In genomic region chr3:138760685-138761119, GRCm38 (mm10) we compare ENCODE assay signal across 9 mouse cellular contexts. TPM values are rescaled to one million over a fixed set of nuclear protein-coding genes. Genes with fewer than 3 reads are reported as not detected.
A peak's percentile ranks its signal among the peaks of the same experiment; 100 is the strongest.
DNase-seq lines count a peak whose midpoint lies in the region; ATAC-seq and TF ChIP-seq lines count a peak whose summit lies in the region.
"Had no signal": no experiment of that assay in that cellular context is flagged by ENCODE, and none has a peak within 500 bp of the region (broad histone marks: within the 10 kb centered on the region; RNA-seq: fewer than 3 reads in every experiment).

No protein-coding gene starts in this region.

- H3K27ac ChIP-seq in forebrain, embryonic 16.5 days (ENCODE audit: low read length) = 0 out of 2 replicates have a peak overlapping the region, but pooled peaks have one; percentile 6
- H3K27ac ChIP-seq in olfactory bulb, adult 2 months (ENCODE audit: insufficient read depth, low read depth, low read length) = peak overlapping the region; percentile 84
- H3K27ac ChIP-seq: neural tube, embryonic 12.5 days had no signal

- no peak overlapping the region for H3K4me3 ChIP-seq in forebrain, embryonic 16.5 days (replicated peaks; ENCODE audit: low read length)
- no peak overlapping the region for H3K4me3 ChIP-seq in olfactory bulb, adult 2 months (ENCODE audit: insufficient read depth, low read depth, low read length)
- H3K4me3 ChIP-seq: embryonic facial prominence, embryonic 12.5 days; neural tube, embryonic 12.5 days had no signal

- H3K36me3 ChIP-seq in forebrain, embryonic 16.5 days (ENCODE audit: control insufficient read depth, insufficient read depth) = no peaks in the 10 kb centered on the region
- H3K36me3 ChIP-seq: embryonic facial prominence, embryonic 12.5 days had no signal

- ATAC-seq in forebrain, embryonic 16.5 days = peak; percentile 59
- ATAC-seq in megakaryocyte, adult 5-6 weeks (ENCODE audit: poor library complexity, severe bottlenecking) = no peak

- H3K9ac ChIP-seq in forebrain, embryonic 16.5 days (replicated peaks; ENCODE audit: low read depth, low read length) = no peak overlapping the region
- H3K9ac ChIP-seq: embryonic facial prominence, embryonic 12.5 days; neural tube, embryonic 12.5 days had no signal

- no peaks in the 10 kb centered on the region for H3K27me3 ChIP-seq in forebrain, embryonic 16.5 days (replicated peaks; ENCODE audit: control insufficient read depth, insufficient read depth, low read length)
- H3K27me3 ChIP-seq: embryonic facial prominence, embryonic 12.5 days; neural tube, embryonic 12.5 days had no signal

- H3K4me2 ChIP-seq in forebrain, embryonic 16.5 days (ENCODE audit: low read length) = peak overlapping the region; percentile 26
- H3K4me2 ChIP-seq: embryonic facial prominence, embryonic 12.5 days; neural tube, embryonic 12.5 days had no signal

- H3K4me1 ChIP-seq in forebrain, embryonic 16.5 days (replicated peaks; ENCODE audit: control insufficient read depth, insufficient read depth, low read length) = peaks cover 25% of the 10 kb centered on the region
- H3K4me1 ChIP-seq in olfactory bulb, adult 2 months (ENCODE audit: control insufficient read depth, insufficient read depth, low read length) = peaks cover 26% of the 10 kb centered on the region

- H3K9me3 ChIP-seq in forebrain, embryonic 16.5 days (ENCODE audit: control insufficient read depth, low read length) = no peaks in the 10 kb centered on the region; the same call in 1 of the 2 replicates
- H3K9me3 ChIP-seq: embryonic facial prominence, embryonic 12.5 days; neural tube, embryonic 12.5 days had no signal

- intact Hi-C loops in left cerebral cortex, postnatal 4 days (cut with DNase I) = no loop called here

- peak; percentile 59 for DNase-seq in left cerebral cortex, postnatal 4 days
- DNase-seq in left cerebral cortex, adult 18-20 months (ENCODE audit: low spot score in 2 of 2) = no peak
- DNase-seq in cerebellum, adult 9-10 months = peak; percentile 86
- no peak for DNase-seq in ovary, postnatal 14 days (ENCODE audit: low spot score)

- no peak for TF ChIP-seq CTCF in olfactory bulb, adult 2 months (IDR thresholded peaks at IDR 0.05; ENCODE audit: insufficient read depth, low read depth, low read length)

- TF ChIP-seq POLR2A in olfactory bulb, adult 2 months (IDR thresholded peaks at IDR 0.05; ENCODE audit: insufficient read depth, low read depth, low read length) = no peak

- 19% methylated on average over 11 of the region's 11 CpGs for WGBS in forebrain, embryonic 16.5 days
- WGBS in olfactory bulb, adult 2 months = 50% methylated on average over 11 of the region's 11 CpGs

RNA-seq across cellular contexts. Expression of gene Tspan5, which starts 18.7 kb away (rescaled TPM):
- 100 to 1,000 TPM; 191 to 200 TPM for total RNA-seq in left cerebral cortex, postnatal 4 days (2021)
- 100 to 1,000 TPM; 256 to 284 TPM for total RNA-seq in left cerebral cortex, adult 18-20 months (2021)
- 98.7 and 113 TPM in 2 replicates for polyA plus RNA-seq in forebrain, embryonic 16.5 days (2015; fragmentation: Nextera tagmentation; extraction: Ambion mirVana)
- not detected in 2 replicates for polyA plus RNA-seq in olfactory bulb, adult 2 months (2012; ENCODE audit: insufficient read depth, insufficient read length, low replicate concordance, missing spikeins)
- total RNA-seq in megakaryocyte, adult 5-6 weeks (2015) = 24.4 TPM in 2 replicates
- total RNA-seq in megakaryocyte, adult 5-6 weeks (2017) = 30.8 and 39.0 TPM in 2 replicates

Comparison
In these comparisons a context has a peak if more than half of its experiments do, and no peak if none do; other contexts are left out.
1. DNase-seq: peak in left cerebral cortex, postnatal 4 days (single experiment) and cerebellum, adult 9-10 months (single experiment); none in left cerebral cortex, adult 18-20 months (0 of 2) and ovary, postnatal 14 days (single experiment).
2. RNA of gene Tspan5, which starts 18.7 kb away (total RNA-seq): 256 to 284 TPM in left cerebral cortex, adult 18-20 months and 191 to 200 TPM in left cerebral cortex, postnatal 4 days; 24.4 to 39.0 TPM in megakaryocyte, adult 5-6 weeks; every median in the first group is over 4 times any median in the second.